Mouse (Mus musculus) heart, adult 2 months (tissue): ENCODE results near the gene Plekha5.

Experiments
- CTCF ChIP-seq: fragments of 200-600 bp; IDR thresholded peaks from 2 replicates; pipeline ENCODE4 v1.8.1; 2022; ENCODE audit warnings: antibody characterized with exemption, mild to moderate bottlenecking, moderate library complexity
- EP300 ChIP-seq: fragments of 200-500 bp; IDR thresholded peaks from 2 replicates; pipeline ENCODE4 v1.6.1; 2011; ENCODE audit warnings: low read depth, low read length, control low read depth; ENCODE audit not compliant: insufficient read depth
- POLR2A ChIP-seq: fragments of 200-500 bp; IDR thresholded peaks from 2 replicates; pipeline ENCODE4 v1.6.1; 2011; ENCODE audit warnings: mild to moderate bottlenecking, low read depth, low read length, control low read depth; ENCODE audit not compliant: insufficient read depth

- TF ChIP-seq POLR2A (no peak), CTCF (no peak), EP300 (no peak)
Measured at GRCm38 (mm10) chr6:140490921-140491537, 67.2 kb downstream of the Plekha5 start.
